Mouse (Mus musculus) C2C12 (cell line): Measurements from ENCODE around the gene Spag16.

ENCODE experiments used
- CEBPB ChIP-seq: IDR thresholded peaks from one replicate; pipeline ENCODE4 v1.6.1; 2011; ENCODE audit warnings: low read depth, mild to moderate bottlenecking, control low read depth, moderate library complexity
- CTCF ChIP-seq: IDR thresholded peaks from one replicate; pipeline ENCODE4 v1.5.1; 2011; ENCODE audit not compliant: control insufficient read depth, insufficient read depth, insufficient read length
- MYOD1 ChIP-seq: IDR thresholded peaks from one replicate; pipeline ENCODE4 v1.6.1; 2011; ENCODE audit warnings: low read depth; ENCODE audit not compliant: control insufficient read depth, insufficient read length
- USF1 ChIP-seq: IDR thresholded peaks from one replicate; pipeline ENCODE4 v1.6.1; 2011; ENCODE audit warnings: low read depth, mild to moderate bottlenecking, control low read depth, moderate library complexity

GRCm38 (mm10) chr1:70264815-70265214, 438.0 kb downstream of the Spag16 start:
- TF ChIP-seq MYOD1: no peak
- no peak for TF ChIP-seq USF1
- TF ChIP-seq CTCF: no peak
- TF ChIP-seq CEBPB: no peak
